Mouse (Mus musculus): ENCODE measurements around the gene Upk3b. TPM values are rescaled to one million over a fixed set of nuclear protein-coding genes. Genes with fewer than 3 reads are reported as not detected.
"Not testable (repeated sequence)": the region's sequence is repeated elsewhere in the genome, so short reads cannot be mapped to it uniquely, and the experiment has no call there.

Upk3b gene
- total RNA-seq, 2 experiments from 2014 or later: 18.0 to 32.2 TPM

GRCm38 (mm10) chr5:136066404-136067148, 28.3 kb downstream of the Upk3b start:
- not testable (repeated sequence) for DNase-seq

GRCm38 (mm10) chr5:136069411-136069810, 31.1 kb downstream of the Upk3b start:
- no peak for DNase-seq
- intact Hi-C loops (cut with DNase I): no loop called here

More at GRCm38 (mm10) chr5:136066404-136067148, 28.3 kb downstream of the Upk3b start:
- intact Hi-C loops (cut with DNase I): not testable (repeated sequence)

GRCm38 (mm10) chr5:136073051-136073450, 34.8 kb downstream of the Upk3b start:
- intact Hi-C loops (cut with DNase I): no loop called here
- peak in 1 of 2 experiments; percentile 25 for DNase-seq

- intact Hi-C loops (cut with DNase I): no loop called here
- DNase-seq: no peak
These were observed 35.2 kb downstream of the Upk3b start for GRCm38 (mm10) chr5:136073526-136073925.

GRCm38 (mm10) chr5:136075076-136075475, 36.8 kb downstream of the Upk3b start:
- no peak for DNase-seq
- intact Hi-C loops (cut with DNase I): no loop called here

- intact Hi-C loops (cut with DNase I): no loop called here
- DNase-seq: peak in 1 of 2 experiments; percentile 31
These were observed 38.0 kb downstream of the Upk3b start for GRCm38 (mm10) chr5:136076284-136076683.

GRCm38 (mm10) chr5:136077001-136077550, 38.8 kb downstream of the Upk3b start:
- intact Hi-C loops (cut with DNase I): no loop called here
- peak; percentile 32 to 33 for DNase-seq

- DNase-seq: no peak
- intact Hi-C loops (cut with DNase I): no loop called here
These were observed 39.8 kb downstream of the Upk3b start for GRCm38 (mm10) chr5:136078136-136078535.

- intact Hi-C loops (cut with DNase I): no loop called here
- DNase-seq: no peak
These were observed 44.0 kb downstream of the Upk3b start for GRCm38 (mm10) chr5:136082345-136082744.

- intact Hi-C loops (cut with DNase I): no loop called here
- peak; percentile 94 to 95 for DNase-seq
These were observed 45.4 kb downstream of the Upk3b start, which contains the start of gene Rasa4 for GRCm38 (mm10) chr5:136083669-136084107. TSS of gene Rasa4 (plus strand) at chr5:136083916.

GRCm38 (mm10) chr5:136084144-136084881, 46.0 kb downstream of the Upk3b start:
- intact Hi-C loops (cut with DNase I): no loop called here
- no peak for DNase-seq

GRCm38 (mm10) chr5:136084891-136085651, 46.8 kb downstream of the Upk3b start:
- intact Hi-C loops (cut with DNase I): no loop called here

GRCm38 (mm10) chr5:136086290-136086689, 48.0 kb downstream of the Upk3b start:
- DNase-seq: no peak
- intact Hi-C loops (cut with DNase I): no loop called here

More at GRCm38 (mm10) chr5:136084891-136085651, 46.8 kb downstream of the Upk3b start:
- DNase-seq: peak in 1 of 2 experiments; percentile 30

GRCm38 (mm10) chr5:136088821-136089575, 50.7 kb downstream of the Upk3b start:
- intact Hi-C loops (cut with DNase I): loop anchor here (1.0 kb wide), 1 partner anchor 43 kb away; no protein-coding TSS in a partner anchor
- peak in 1 of 2 experiments; percentile 14 for DNase-seq

GRCm38 (mm10) chr5:136091927-136092326, 53.6 kb downstream of the Upk3b start:
- DNase-seq: no peak
- intact Hi-C loops (cut with DNase I): no loop called here

GRCm38 (mm10) chr5:136094249-136095010, 56.1 kb downstream of the Upk3b start:
- DNase-seq: no peak
- intact Hi-C loops (cut with DNase I): no loop called here

- intact Hi-C loops (cut with DNase I): no loop called here
- DNase-seq: no peak
These were observed 56.8 kb downstream of the Upk3b start for GRCm38 (mm10) chr5:136095089-136095488.

Data from heart, postnatal 10 days (tissue).